Mouse (Mus musculus): ENCODE measurements around the gene Adgrg2.

Gene Adgrg2

DNA sequence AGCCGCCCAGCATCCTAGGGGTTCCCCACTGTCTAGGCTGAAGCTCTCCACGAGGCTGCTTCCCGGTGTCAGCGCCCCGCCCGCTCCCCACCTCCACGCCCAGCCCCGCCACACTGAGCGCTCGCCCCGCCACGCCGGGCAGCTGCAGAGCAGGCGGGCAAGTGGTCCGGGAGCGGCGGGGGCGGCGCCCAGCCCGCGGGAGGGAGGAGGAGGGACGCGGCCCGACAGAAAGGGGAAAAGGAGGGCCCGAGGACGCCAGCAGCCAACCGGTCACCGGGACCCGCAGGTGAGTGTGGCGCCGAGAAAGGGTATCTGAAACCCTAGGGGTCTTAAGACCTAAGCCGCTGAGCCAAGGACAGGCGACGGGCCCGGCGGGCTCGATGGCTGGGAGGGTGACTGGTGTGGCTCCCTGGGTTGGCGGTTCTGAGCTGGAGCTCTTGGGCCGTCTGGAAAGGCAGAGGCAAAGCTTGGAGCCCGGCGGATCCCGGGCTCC lies at the start of gene Adgrg2:
Adgrg2 (plus strand) TSS at position 227 of the 493 bp plus-strand sequence.
- DNase-seq (ENCODE audit: low read depth, low spot score): peak; percentile 0

- no peak for DNase-seq (ENCODE audit: low read depth, low spot score)
Measured at GRCm38 (mm10) chrX:160350995-160351394, 39.5 kb upstream of the Adgrg2 start.

DNA sequence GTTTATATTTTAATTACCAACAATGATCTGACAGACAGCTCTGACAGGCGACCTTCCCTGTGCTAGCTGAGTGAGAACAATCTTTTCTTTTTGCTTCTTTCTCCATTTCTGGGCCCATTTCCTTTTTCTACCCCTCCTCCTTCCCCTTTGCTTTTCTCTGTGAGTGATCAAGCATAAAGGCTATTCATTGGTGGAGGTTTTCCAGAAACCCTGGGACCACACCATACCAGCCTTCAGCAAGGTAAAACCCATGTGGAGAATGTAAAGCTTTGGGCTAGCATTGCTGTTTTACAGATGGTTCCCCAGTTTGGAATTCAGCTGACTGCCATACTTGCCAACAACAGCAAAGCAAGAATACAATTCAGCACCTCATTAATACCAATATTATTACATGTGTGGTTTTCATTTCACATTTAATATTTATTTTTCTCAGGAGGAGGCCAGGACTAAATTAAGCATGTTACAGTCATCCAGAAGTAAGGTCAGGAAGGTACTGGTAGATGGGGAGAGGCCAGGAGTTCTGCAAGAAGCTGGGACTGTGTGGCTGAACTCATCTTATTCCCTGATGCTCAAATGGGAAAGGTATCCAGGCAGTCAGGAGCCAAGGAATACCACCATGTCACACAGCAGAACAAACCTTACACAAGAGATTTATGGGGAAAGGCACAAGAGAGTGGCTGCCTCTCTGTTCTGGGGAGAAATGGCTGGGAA lies 38.4 kb upstream of the Adgrg2 start:
- DNase-seq (ENCODE audit: low read depth, low spot score): no peak

GRCm38 (mm10) chrX:160384748-160385501 lies 5.6 kb upstream of the Adgrg2 start:
- no peak for DNase-seq (ENCODE audit: low read depth, low spot score)

DNA sequence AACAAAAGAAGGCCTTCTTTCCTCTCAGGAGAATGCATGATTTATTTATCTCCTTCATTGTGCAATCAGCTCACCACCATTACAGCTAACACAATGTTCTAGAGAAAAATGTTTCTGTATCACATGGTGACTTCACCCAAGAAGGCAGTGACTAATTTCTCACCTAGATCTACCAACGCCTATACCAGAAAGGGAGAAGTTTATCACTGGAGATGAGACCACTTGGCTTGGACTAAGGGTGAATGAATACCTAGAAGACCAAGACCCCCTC lies 5.1 kb upstream of the Adgrg2 start:
- no peak for DNase-seq (ENCODE audit: low read depth, low spot score)

GRCm38 (mm10) chrX:160412930-160413453 lies 22.5 kb downstream of the Adgrg2 start:
- no peak for DNase-seq (ENCODE audit: low read depth, low spot score)

DNA sequence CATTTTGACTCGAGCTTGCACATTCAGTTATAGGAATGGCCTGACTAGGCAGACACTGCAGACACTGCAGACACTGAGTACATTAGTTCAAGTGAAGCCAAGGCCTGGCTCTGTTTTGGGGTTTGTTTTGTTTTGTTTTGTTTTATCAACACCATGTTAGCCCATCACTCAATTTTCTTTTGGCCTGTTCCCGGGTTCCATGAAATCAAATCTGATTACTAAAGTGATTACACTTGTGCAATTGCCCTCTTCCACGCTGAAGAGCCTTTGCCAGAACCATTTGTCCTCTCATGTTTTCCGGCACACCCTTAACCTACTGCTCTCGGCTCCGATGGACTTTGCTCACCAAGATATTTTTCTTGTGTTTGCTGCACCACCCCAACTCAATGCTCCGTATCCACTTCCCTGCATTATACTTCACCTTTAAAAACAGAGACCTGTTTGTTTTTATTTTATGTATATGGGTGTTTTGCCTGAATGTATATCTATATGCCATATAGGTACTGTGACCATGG lies 23.4 kb downstream of the Adgrg2 start:
- DNase-seq (ENCODE audit: low read depth, low spot score): no peak

GRCm38 (mm10) chrX:160418397-160418796 lies 27.9 kb downstream of the Adgrg2 start:
- DNase-seq (ENCODE audit: low read depth, low spot score): no peak

DNA sequence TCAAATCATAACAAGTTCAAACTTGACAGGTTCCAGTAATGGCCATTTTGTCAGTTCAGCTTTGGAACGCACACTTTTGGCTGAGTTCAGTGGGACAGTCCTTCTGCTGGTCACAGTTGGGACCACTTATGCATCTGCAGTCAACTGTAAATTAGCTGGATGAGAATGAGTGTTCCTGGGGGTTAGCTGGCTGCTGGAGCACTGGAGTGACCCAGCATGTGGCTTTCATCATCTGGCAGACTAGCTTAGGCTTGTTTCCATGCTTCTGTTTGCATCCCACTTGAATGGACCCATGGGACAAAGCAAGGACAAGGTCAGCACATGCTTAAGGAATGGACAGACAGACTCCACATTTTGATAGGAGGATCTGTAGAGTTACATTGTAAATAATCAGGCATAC lies 33.2 kb downstream of the Adgrg2 start:
- DNase-seq (ENCODE audit: low read depth, low spot score): no peak

DNA sequence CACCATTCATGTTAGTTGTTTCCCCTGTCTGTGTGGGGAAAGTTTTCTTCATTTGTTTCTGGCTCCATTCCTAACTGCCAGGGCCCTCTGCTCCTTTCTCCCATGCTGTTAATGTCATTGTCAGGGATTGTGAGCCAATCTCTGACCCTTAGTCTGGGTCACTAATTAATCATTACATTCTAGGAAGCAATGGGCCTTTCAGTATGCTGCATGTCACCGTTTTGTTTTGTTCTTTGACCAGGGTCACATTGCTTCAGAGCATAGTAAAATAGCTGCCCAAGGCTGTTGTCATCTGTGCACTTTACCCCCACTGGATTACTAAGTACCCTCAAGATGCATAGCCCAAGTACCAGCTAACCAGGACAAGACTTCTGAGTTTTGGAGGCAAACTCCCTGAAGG lies 36.0 kb downstream of the Adgrg2 start:
- no peak for DNase-seq (ENCODE audit: low read depth, low spot score)

DNA sequence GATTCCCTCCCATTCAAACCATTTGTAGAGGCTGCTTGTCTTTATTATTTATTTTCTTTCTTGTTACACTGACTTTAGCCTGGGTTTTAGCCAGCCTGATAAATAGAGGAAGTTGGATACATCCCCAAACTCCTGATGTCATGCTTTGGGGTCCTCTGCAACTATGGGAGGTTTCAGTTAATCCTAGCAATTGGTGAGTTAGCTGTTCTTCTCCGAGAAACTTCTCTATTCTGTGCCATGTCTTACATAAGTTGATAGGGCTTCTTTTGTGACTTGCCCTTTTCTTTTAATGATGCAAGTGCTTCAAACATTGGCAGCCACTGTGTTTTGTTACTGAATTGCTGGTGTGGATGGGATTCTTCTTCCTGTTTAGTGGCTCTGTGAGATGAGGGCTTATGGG lies 36.4 kb downstream of the Adgrg2 start:
- no peak for DNase-seq (ENCODE audit: low read depth, low spot score)

- no peak for DNase-seq (ENCODE audit: low read depth, low spot score)
Measured at GRCm38 (mm10) chrX:160432192-160432591, 41.7 kb downstream of the Adgrg2 start.

DNA sequence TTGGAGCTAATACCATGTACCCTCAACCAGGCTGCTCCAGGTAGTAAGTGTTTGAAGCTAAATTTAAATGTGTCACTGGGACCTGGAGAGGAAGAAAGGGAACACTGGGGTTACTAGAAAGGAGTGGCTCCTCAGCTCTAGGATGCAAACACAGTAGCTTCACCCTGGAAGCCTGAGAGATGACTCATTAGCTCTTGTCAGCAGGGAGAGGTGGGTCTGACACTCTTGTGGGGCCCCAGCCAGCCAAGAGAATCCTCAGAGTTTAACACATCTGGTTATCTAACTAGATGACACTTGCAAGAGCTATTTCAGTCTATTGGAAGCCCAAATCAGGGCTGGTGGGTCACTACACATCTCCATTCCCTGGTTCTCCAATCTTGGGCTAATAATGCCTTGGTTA lies 50.8 kb downstream of the Adgrg2 start:
- no peak for DNase-seq (ENCODE audit: low read depth, low spot score)

DNA sequence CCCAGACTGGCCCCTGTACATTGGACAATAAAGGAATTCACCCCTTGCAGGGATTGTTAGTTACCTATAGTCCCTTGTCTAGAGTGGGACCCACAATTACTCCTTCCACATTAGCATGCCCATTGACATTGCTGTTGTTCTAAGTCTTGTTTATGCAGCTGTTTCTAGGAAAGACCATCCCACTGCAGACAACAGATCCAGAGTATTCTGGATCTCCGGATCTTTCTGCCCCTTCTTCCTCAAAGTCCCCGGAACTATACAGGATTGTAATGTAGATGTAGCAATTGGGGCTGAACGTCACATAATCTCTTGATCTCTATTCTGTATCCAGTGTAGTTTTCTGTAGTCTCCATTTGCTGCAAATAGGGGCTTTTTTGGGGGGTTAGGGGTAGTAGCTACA lies 57.9 kb downstream of the Adgrg2 start:
- DNase-seq (ENCODE audit: low read depth, low spot score): no peak

DNA sequence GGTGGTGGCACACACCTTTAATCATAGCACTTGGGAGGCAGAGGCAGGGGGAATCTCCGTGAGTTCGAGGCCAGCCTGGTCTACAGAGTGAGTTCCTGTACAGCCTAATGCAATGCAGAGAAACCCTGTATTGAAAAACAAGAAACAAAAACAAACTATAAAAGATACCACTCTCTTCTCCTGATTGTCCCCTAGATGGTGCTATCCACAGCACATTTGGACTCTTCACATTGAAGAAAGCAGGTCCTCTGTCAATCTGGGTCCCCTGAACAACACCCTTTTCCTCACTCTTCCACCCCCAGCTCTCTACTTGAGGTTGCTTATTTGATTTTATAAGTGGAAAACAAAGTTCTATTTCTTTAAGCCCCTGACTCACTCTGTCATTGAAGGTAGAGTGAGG lies 58.9 kb downstream of the Adgrg2 start:
- DNase-seq (ENCODE audit: low read depth, low spot score): no peak

DNA sequence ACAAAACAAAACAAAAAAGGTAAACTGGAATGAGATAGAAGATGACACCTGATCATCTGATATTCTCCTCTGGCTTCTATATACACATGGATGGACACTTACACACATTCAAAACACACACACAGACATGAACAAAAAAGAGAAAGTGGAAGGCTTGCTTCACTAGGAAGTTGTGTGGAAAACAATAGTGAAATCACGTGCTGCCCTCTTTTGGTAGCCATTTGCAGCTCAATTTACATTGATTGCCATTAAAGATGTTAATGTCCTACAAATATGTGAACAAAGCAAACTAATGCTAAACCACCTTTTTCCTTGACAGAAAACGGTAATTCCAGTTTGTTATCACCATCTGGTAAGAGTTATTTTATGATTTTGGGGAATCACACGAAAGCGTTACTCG lies 65.2 kb downstream of the Adgrg2 start:
- no peak for DNase-seq (ENCODE audit: low read depth, low spot score)

GRCm38 (mm10) chrX:160471257-160471786 lies 80.8 kb downstream of the Adgrg2 start:
- no peak for DNase-seq (ENCODE audit: low read depth, low spot score)

DNA sequence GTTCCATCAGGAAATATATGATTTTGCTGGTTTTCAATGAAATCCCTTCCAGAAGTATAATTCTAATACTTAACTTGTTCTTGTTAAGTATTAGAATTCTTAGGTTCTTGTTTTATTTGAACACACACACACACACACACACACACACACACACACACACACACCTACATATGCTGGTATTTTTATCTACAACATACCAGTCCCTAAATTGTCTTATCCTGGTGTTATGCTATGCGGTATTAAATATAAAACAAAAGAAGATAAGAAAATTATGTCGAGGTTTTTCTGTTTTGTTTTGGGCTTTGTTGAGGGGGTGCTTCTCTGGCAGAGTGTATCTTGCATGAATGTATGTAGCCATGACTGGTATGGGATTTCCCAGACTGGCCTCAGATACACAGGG lies 99.3 kb downstream of the Adgrg2 start:
- DNase-seq (ENCODE audit: low read depth, low spot score): no peak

- no peak for DNase-seq (ENCODE audit: low read depth, low spot score)
Measured at GRCm38 (mm10) chrX:160494333-160494732, 103.8 kb downstream of the Adgrg2 start.

GRCm38 (mm10) chrX:160494921-160495320 lies 104.4 kb downstream of the Adgrg2 start:
- no peak for DNase-seq (ENCODE audit: low read depth, low spot score)

DNA sequence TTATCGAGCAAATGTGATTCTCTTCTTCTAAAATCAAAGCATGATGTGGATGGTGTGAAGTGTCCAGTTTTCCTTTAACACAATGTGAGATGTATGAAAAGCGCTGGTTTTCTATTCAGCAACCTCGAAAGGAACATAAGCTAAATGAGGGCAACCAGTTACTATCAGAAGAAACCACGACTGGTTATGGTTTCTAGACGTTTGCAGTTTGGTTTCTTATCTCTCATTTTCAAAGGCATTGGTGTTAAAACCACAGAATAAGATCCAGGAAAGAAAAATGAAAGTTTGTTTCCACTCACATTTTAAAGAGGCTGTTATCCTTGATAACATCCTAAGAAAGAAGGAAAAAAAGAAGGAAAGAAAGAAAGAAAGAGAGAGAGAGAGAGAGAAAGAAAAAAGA lies 106.0 kb downstream of the Adgrg2 start:
- DNase-seq (ENCODE audit: low read depth, low spot score): no peak

- DNase-seq (ENCODE audit: low read depth, low spot score): no peak
Measured at GRCm38 (mm10) chrX:160501095-160501494, 110.6 kb downstream of the Adgrg2 start.

DNA sequence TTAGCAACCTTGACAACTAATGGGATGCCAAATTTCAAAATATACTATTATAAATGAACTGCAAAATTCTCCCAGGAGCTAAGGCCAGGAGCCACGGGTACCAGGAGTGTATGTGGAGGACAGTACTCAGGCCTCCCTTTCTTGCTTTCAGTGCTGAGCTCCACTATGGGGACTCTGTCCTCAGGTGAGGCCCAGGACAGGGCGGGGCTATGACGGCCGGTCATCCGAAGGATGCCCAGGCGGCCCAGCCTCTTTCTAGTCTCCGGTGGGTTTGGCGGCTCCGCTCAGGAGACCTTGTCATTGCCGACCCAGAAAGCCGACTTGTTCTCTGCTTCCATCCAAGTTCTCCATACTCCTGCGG lies 111.2 kb downstream of the Adgrg2 start:
- no peak for DNase-seq (ENCODE audit: low read depth, low spot score)

All from embryo, embryonic 11.5 days (tissue).